Mouse (Mus musculus): ENCODE measurements around the gene Wfdc15b.

DNA sequence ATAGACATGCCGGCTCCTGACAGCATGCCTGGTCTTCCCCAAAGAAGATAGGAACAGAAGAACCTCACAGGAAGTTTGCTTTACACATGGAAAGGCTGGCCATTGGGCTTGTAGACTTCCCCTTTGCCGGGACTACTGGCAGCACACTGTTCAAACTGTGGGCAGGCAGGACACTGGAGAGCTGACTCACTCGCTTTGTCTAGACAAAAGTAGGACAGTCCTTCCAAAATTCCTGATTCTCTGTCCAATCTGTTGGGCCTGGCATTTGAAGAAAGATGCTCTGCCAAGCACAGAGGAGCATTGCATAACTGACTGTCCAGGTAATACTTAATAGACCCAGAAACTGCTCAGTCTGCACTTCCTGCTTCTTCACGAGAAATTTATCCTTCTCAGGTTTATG, 14.8 kb downstream of the Wfdc15b start:
- TF ChIP-seq POLR2A (IDR thresholded peaks at IDR 0.05; ENCODE audit: extremely low read depth, insufficient read depth, low read length): no peak
- TF ChIP-seq CTCF (IDR thresholded peaks at IDR 0.05; ENCODE audit: extremely low read depth, insufficient read depth, low read length): no peak
